Mouse (Mus musculus) brain, embryonic 14.5 days (tissue): ENCODE data around the gene Nol4l.

Experiments
- CTCF ChIP-seq: fragments of 200-500 bp; IDR thresholded peaks from 2 replicates; pipeline ENCODE4 v1.5.1; 2012; ENCODE audit warnings: inconsistent platforms, mild to moderate bottlenecking, moderate library complexity, borderline replicate concordance; ENCODE audit not compliant: insufficient read depth, insufficient read length; ENCODE audit errors: extremely low read depth
- POLR2A ChIP-seq: fragments of 200-500 bp; IDR thresholded peaks from 2 replicates; pipeline ENCODE4 v1.6.1; 2012; ENCODE audit warnings: mild to moderate bottlenecking, inconsistent platforms, borderline replicate concordance; ENCODE audit not compliant: poor library complexity, insufficient read depth, insufficient read length, severe bottlenecking; ENCODE audit errors: extremely low read depth

DNA sequence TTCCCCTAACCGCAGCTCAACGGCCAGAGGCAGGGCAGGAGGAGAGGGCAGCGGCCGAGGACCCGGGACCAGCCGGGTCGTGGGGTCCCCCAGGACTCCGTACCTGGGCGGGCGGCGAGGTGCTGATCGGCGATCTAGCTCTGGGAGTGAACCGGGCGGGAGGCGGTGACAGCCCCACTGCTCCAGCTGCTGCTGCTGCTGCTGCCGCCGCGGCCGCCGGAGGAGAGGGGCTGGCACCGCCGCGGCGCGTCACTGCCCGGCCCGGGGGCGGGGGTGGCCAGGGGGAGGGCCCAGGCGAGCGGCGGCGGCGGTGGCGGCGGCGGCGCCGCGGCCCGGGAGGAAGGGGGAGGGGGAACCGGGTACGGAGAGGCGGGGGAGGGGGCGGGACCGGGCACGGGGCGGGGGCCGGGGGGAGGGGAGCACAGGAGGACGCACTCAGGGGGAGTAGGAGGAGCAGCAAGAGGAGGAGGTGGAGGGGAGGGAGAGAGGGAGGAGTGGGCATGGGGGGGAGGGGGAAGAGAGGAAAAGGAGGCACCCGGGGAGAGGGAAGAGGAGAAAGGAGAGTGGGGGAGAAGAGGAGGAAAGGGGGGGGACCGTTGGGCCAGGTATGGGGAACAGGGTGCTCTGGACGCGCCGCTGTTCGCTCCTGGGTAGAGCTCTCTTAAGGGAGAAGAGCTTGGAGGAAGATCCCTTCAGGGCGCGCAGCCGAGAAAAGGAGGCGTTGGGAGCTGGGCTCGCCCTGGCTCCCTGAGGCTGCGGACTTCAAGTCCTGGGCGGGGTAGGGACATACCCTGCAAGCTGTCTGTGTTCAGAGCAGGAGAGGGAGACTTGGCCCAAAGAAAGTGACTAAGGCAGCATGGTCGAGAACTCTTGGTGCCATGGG lies 85.3 kb downstream of the Nol4l start:
- no peak for TF ChIP-seq CTCF
- TF ChIP-seq POLR2A: peak; percentile 83
